Mouse (Mus musculus) induced T-regulatory cell, adult 2 months (primary cell): ENCODE measurements around the gene Mrpl2.

Experiments
- DNase-seq: peaks from one replicate; pipeline ENCODE4 v3.0.0-alpha.2; 2012; ENCODE audit warnings: low read depth

Gene Mrpl2

GRCm38 (mm10) chr17:46627409-46627808 is 18.6 kb upstream of the Mrpl2 start:
- no peak for DNase-seq

GRCm38 (mm10) chr17:46628471-46628790 is 17.6 kb upstream of the Mrpl2 start:
- no peak for DNase-seq

GRCm38 (mm10) chr17:46628791-46629684 is 17.0 kb upstream of the Mrpl2 start, which contains the start of gene Ptk7:
Ptk7 (minus strand) TSS chr17:46629504.
- no peak for DNase-seq

- DNase-seq, result no peak
Observed at GRCm38 (mm10) chr17:46629685-46630441, 16.2 kb upstream of the Mrpl2 start.

- peak; percentile 72 for DNase-seq
Observed at GRCm38 (mm10) chr17:46636831-46637523, 9.1 kb upstream of the Mrpl2 start.

- no peak for DNase-seq
Observed at GRCm38 (mm10) chr17:46639929-46640328, 6.1 kb upstream of the Mrpl2 start.

GRCm38 (mm10) chr17:46642060-46642459 is 4.0 kb upstream of the Mrpl2 start:
- DNase-seq, result no peak

- no peak for DNase-seq
Observed at GRCm38 (mm10) chr17:46644152-46644805, 1.8 kb upstream of the Mrpl2 start.

- no peak for DNase-seq
Observed at GRCm38 (mm10) chr17:46644916-46645475, 1.0 kb upstream of the Mrpl2 start.

GRCm38 (mm10) chr17:46646322-46646662 is 263 bp downstream of the Mrpl2 start:
- DNase-seq, result no peak

- no peak for DNase-seq
Observed at GRCm38 (mm10) chr17:46647279-46647678, 1.2 kb downstream of the Mrpl2 start.

GRCm38 (mm10) chr17:46648436-46648835 is 2.4 kb downstream of the Mrpl2 start:
- no peak for DNase-seq

- no peak for DNase-seq
Observed at GRCm38 (mm10) chr17:46649811-46650210, 3.8 kb downstream of the Mrpl2 start.

- peak; percentile 90 for DNase-seq
Observed at GRCm38 (mm10) chr17:46650232-46651031, 4.4 kb downstream of the Mrpl2 start, which contains the start of gene Cul7. Cul7 (plus strand) TSS chr17:46650337.

GRCm38 (mm10) chr17:46651292-46651691 is 5.3 kb downstream of the Mrpl2 start:
- no peak for DNase-seq

- no peak for DNase-seq
Observed at GRCm38 (mm10) chr17:46651755-46652547, 5.9 kb downstream of the Mrpl2 start.

GRCm38 (mm10) chr17:46656054-46656453 is 10.0 kb downstream of the Mrpl2 start:
- no peak for DNase-seq

- DNase-seq, result no peak
Observed at GRCm38 (mm10) chr17:46661351-46661750, 15.3 kb downstream of the Mrpl2 start.

GRCm38 (mm10) chr17:46661981-46662380 is 16.0 kb downstream of the Mrpl2 start:
- no peak for DNase-seq

- no peak for DNase-seq
Observed at GRCm38 (mm10) chr17:46662730-46663129, 16.7 kb downstream of the Mrpl2 start.
